Mouse (Mus musculus) heart, postnatal 0 days (tissue): ENCODE measurements around the gene Cecr2.

Source experiments
- CTCF ChIP-seq: IDR thresholded peaks from 2 replicates; pipeline ENCODE4 v1.5.1; 2016; ENCODE audit warnings: antibody characterized with exemption, control low read depth, low read depth
- EP300 ChIP-seq: IDR thresholded peaks from 2 replicates; pipeline ENCODE4 v1.6.1; 2016; ENCODE audit warnings: antibody characterized with exemption, low read depth

DNA sequence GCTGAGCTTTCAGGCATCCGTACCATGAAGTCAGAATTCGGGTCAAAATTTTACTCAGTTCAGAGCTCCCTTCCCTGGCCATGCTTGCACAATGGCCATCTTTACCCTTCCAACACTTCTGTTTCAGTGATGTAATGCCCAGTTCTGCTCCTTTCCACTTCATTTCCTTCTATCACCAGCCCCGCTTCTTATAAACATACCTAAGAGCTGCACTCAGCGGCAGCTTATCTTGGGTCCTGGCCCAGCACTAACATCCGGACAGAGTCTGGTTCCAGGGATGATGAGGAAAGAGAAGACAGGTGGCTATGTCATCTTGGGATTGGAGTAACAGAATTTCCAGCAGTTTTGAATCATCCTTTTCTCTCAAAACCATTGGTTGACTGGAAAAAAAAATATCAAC, 18.0 kb upstream of the Cecr2 start:
- TF ChIP-seq CTCF (no peak), EP300 (no peak)
